Mouse (Mus musculus) kidney, postnatal 4 days (tissue): ENCODE results near the gene Gm10382.
A peak's percentile ranks its signal among the peaks of the same experiment; 100 is the strongest.
"Not testable (repeated sequence)": the region's sequence is repeated elsewhere in the genome, so short reads cannot be mapped to it uniquely, and the experiment has no call there.

Source experiments
- DNase-seq, 2 experiments: peaks; one replicate each; pipeline ENCODE4 v3.0.0; 2021; ENCODE audit warnings: mixed read lengths in 2 of 2

The Gm10382 gene

GRCm38 (mm10) chr5:125393622-125394603 is 4.8 kb downstream of the Gm10382 start:
- peak; percentile 83 to 88 for DNase-seq

DNA sequence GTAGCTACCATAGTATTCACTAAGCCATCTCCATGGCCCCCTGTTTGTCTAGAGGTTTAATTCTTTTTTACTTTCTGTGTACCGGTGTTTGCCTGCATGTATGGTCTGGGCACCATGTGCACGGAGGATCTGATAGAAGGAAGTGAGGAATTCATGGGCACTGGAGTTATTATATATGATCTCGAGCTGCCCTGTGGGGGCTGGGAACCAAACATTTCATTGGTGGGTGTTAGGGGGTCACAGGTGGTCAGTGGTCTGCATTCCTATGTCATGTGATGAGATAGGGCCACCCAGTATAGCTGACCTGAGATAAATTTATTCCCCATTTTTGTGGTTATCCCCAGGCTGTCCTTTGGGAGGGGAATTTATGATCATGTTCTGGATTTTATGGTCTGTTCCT is 5.9 kb downstream of the Gm10382 start:
- DNase-seq: no peak

GRCm38 (mm10) chr5:125400903-125401302 is 11.8 kb downstream of the Gm10382 start:
- no peak for DNase-seq

GRCm38 (mm10) chr5:125402476-125402875 is 13.4 kb downstream of the Gm10382 start:
- no peak for DNase-seq

DNA sequence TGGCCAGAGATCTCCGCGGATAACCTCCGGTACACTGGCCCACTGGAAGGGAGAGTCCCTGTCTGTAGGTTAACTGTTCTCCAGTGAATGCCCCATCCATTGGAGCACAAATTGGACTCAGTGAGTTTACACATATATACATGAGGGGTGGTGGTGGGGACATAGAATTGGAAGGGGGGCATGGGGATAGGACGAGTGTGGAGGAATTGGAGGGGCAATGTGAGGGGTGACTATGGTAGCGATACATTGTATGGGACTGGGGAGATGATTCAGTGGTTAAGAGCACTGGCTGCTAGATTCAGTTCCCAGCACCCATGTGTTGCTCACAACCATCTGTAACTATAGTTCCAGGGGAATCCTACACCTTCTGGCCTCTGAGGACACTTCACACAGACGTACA is 13.9 kb downstream of the Gm10382 start:
- no peak for DNase-seq

GRCm38 (mm10) chr5:125403481-125404465 is 14.7 kb downstream of the Gm10382 start:
- DNase-seq: peak; percentile 77 to 79

DNA sequence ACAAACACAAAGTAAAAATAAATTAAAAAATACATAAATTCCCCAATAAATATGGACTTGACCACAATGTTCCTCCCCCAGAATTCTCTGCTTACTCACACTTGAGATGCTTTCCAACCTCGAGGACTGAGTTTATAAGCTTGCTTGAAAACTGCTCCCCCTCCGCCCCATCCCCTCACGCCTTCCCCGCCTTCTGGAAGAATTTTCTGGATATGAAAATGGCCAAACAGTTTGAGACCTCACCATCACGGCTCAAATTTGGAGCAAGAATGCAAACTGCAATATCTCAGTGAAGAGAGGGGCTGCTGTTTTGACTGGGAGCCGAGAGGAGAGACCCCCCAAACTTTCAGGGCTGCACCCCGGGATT is 15.4 kb downstream of the Gm10382 start:
- peak in 1 of 2 experiments; percentile 54 for DNase-seq

DNA sequence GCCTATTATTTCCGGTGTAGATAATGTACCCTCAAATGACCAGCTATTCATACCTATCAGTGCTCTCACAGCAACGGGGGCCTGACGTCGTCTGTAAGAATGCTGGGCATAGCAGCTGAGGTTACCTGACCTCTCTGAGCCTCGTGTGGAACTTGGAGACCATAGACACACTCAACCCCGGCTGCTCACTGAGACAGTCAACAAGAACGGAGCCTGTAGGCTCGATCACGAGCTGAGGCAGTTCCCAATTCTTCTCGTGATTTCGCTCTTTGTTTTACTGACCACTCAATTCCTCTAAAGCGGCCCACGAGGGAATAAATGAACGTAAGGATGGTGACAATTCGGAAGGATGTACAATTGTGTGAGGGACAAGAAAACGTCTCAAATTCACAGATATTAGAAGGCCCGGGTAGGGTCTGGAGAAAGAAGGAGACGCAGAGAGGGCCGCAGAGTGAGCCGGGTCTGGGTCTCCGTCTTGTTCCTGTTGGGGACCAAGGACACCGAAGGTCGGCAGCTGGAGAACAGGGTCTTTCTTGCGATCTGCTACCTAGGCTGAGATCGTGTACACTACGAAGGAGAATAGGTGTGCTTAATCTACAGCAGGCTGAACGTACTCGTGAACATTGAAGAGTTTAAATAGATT is 15.9 kb downstream of the Gm10382 start:
- DNase-seq: peak; percentile 52 to 77

DNA sequence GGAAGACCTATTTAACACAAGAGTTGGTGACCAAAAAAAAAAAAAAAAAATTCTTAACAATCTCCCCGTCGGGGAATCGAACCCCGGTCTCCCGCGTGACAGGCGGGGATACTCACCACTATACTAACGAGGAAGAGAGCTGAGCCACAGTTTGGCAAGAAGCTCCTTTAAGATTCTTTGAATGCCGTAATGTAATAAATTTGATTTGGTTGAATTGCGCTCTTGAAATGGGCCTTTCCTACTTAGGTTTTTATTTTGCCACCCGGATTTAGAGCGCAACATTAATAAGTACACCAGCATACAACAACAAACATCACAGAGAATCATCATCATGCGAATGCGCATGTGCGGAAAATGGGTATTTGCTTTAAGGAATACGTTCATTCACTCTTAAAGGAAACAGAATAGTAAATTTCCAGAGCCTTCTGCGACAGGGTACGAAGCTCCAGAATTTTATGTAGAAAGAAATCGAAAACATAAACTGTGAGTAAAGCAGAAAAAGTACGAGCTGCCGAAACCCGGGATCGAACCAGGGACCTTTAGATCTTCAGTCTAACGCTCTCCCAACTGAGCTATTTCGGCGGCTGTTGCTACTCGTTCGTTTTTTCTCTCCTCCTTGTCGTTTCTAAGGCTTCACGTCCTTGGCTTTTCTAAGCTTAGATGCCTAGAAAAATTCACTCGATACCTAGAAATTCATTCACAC is 16.6 kb downstream of the Gm10382 start:
- peak; percentile 89 to 91 for DNase-seq

DNA sequence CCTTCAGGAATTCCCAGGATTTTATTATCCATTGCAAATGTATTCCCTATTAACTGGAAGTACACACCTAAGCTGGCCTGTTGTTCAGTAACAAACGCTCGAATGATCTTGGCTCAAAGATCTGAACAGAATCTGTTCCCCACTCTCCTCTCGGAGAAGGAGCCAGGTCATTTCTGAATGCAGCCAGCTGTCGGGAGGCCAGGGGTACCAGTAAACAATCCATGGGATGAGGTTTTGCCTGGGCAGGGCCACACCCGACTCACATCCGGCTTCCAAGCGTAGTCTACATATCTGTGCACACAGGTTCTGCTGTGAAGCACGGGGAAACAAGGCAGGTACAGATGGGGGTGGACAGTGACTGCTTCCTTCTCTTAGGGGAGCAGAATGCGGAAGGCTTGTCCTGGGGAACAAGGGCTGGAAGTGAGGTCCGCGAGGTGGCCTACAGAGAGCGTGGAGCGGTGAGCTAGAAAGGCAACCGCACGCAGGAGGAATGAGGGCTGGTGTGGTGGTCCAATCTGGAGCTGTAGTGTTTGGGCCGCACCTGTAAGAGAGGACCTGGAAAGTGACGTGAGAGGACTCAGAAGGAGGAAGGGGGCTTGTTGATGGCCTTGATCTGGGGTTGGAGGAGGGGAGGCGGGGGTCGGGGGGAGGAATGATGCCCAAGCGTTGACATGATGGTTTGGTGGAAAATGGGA is 17.3 kb downstream of the Gm10382 start:
- DNase-seq: peak; percentile 64 to 77

GRCm38 (mm10) chr5:125407020-125407830 is 18.1 kb downstream of the Gm10382 start:
- no peak for DNase-seq

DNA sequence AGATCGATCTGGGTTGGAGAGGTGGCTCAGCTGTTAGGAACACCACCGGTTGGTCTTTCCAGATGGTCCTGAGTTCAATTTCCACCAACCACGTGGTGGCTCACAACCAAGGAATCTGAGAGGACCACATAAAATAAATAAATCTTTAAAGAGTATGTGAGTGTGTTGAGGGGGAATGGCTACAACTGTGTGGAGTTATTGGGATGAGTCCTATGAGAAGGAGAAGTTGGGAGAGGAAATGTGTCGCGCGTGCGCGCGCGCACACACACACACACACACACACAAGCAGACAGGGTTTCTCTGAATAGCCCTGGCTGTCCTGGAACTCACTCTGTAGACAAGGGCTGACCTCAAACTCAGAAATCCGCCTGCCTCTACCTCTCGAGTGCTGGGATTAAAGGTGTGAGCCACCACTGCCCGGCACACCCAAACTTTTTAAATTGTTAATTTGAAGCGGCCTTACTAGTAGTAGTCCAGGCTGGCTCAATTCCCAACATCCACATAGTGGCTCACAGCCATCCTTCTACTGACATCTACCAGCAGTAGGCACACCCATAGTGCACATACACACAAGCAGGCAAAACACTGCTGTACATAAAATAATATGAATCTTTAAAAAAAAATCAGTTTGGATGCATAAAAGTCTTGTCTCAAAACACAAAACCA is 18.9 kb downstream of the Gm10382 start:
- DNase-seq: no peak

DNA sequence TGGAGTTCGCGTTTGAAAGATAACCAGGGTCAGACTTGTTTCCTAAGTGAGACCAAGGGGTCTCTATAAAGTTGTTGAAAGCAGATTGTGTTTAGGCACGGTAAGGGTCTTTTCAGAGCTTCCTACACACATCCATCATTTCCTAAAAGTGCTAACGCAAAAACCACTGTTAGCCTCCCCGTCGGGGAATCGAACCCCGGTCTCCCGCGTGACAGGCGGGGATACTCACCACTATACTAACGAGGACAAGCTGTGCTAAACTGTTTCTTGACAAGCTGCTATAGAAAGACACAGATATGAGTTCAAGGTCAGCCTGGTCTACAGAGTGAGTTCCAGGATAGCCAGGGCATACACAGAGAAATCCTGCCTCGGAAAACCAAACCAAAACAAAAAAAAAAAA is 19.7 kb downstream of the Gm10382 start:
- DNase-seq: peak; percentile 88 to 91

GRCm38 (mm10) chr5:125409348-125410090 is 20.4 kb downstream of the Gm10382 start:
- DNase-seq: peak; percentile 33 to 52

- DNase-seq: peak; percentile 87
Measured at GRCm38 (mm10) chr5:125411972-125412530, 22.9 kb downstream of the Gm10382 start.

GRCm38 (mm10) chr5:125412536-125412935 is 23.4 kb downstream of the Gm10382 start:
- DNase-seq: not testable (repeated sequence)

GRCm38 (mm10) chr5:125413763-125414162 is 24.6 kb downstream of the Gm10382 start:
- DNase-seq: no peak

DNA sequence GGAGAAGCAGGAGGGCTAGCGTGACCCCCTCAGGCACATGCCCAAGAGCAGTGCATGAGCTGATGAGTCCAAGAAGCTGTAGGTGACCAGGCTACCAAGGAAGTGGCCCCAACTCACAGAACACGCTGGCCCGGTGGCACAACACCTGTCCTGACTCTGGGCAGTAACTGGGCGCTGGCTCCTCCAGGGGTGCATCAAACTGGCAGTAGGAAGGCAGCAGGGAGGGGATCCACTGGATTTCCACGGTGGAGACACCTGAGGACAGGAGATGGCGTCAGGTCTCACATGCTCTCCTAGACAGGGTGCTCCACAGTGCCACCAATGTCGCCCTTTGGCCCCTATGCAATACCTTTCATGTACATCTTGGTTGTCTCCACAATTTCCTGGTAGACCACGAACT is 27.1 kb downstream of the Gm10382 start:
- no peak for DNase-seq

- no peak for DNase-seq
Measured at GRCm38 (mm10) chr5:125418636-125419035, 29.5 kb downstream of the Gm10382 start.
